Mouse (Mus musculus) lung, adult 18-20 months (tissue): ENCODE results near the gene Uox.

Experiments
- DNase-seq, 2 experiments: peaks; one replicate each; pipeline ENCODE4 v3.0.0; 2022; ENCODE audit warnings: mixed read lengths in 2 of 2

Uox gene

GRCm38 (mm10) chr3:146628227-146628982, 58.2 kb downstream of the Uox start:
- no peak for DNase-seq

DNA sequence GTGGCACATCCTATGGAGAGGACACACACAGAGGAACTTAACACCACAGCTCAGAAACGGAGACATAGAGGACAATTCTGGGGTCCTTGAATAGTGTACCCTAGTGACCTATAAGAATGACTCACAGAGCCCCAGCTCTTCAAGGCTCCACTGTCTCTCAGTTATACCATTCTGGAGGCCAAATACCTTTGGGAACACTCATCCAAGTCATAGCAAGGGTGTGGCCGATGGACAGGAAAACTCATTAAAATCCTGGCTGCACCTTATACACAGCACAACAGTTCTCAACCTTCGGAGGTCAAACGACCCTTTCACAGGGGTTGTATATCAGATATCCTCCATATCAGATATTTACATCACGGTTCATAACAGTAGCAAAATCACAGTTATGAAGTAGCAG, 62.3 kb downstream of the Uox start:
- no peak for DNase-seq

- no peak for DNase-seq
Observed at GRCm38 (mm10) chr3:146641818-146642427, 71.7 kb downstream of the Uox start.

- DNase-seq: no peak
Observed at GRCm38 (mm10) chr3:146649311-146649894, 79.2 kb downstream of the Uox start.

DNA sequence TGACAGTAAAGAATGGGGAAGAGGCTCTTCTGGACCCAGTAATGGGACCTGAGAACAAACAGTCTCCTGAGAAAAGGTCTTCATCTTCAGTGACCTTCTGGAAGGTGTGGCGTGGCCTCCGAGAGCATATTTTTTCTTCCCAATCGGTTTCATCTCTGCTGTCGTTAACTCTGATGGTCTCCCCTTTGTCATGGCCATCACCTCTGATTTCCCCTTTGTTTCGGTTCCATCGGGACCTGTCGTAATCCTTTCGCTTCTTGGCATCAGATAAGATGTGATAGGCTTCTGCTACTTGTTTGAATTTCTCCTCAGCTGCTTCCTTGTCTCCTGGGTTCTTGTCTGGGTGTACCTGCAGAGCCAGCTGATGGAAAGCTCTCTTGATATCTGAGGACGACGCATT, 80.5 kb downstream of the Uox start:
- no peak for DNase-seq

- no peak for DNase-seq
Observed at GRCm38 (mm10) chr3:146651217-146651616, 81.0 kb downstream of the Uox start, which contains the start of gene 4930503B20Rik. TSS of gene 4930503B20Rik (minus strand) at chr3:146651317.

DNA sequence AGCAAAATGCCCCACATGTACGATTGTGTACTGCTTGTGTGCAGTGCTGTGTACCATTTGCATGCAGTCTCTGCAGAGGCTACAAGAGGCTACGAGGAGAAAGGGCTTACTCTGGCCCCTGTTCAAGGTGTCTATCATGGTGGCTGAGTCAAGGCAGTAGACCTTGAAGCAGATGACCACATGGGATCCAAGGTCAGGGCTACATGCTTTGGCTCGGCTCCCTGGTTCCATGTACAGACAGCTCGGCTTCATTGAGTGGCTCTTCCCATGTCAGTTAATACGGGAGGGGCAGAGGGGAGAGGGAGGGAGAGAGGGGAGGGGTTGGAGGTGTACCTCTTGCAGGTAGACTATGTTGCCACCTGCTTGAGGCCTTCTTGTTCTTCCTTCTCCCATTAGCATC, 82.2 kb downstream of the Uox start:
- no peak for DNase-seq

DNA sequence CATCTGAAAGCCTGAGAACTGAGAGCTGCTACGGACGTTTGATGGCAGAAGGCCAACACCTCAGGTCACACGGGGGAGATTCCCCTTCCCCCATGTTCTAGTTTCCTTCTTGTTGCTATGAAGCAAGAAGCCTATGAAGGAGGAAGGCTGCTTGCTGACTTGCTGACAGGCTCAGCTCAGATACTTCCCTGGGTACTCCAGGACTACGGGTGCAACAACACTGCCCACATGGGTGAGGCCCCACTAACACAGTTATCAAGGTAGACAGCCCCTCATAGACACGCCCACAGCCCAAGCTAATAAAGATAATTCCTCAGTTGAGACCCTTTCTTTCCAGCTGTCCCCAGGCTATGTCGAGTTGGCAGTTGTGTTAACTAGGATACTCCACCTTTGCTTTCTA, 83.5 kb downstream of the Uox start:
- no peak for DNase-seq

DNA sequence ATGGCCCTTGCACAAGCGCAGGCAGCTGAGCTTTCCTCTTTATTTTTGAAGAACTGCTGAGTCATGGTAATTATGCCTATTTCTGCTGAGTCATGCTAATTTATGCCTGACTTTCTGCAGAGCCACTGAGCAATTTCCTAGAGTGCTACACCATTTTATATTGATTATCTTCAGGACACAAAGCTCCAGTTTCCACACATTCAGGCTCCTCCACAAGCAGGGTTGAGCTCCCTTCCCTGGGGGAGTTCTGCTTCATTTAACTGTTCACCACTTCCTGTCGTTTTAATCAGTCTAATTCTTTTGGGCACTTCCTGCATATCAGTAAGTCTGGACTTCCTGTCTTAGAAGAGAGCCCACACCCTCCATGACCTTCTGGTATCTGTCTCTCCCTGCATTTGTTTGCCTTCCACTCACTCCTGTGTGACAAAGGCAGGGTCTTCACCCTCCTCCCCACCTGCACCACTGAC, 84.9 kb downstream of the Uox start:
- DNase-seq: no peak

DNA sequence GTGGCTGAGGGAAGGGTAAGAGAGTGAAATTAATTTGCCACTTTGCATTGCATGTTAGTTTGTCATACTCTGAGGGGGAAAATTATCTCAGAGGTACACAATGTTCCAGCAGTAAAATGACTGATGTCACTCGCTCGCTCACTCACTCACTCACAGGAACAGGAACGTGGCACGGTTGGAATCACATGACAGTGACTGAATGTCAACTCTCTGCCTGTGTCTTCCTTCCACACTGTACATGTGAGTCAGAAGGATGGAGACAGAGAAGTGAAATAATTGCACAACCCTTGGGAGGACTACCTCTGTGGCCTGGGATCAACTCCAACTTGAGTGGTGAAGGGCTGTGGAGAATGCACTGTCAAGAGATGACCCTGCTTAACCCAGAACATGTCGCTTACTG, 87.2 kb downstream of the Uox start:
- DNase-seq: peak in 1 of 2 experiments; percentile 4

- DNase-seq: no peak
Observed at GRCm38 (mm10) chr3:146658061-146658639, 87.9 kb downstream of the Uox start.

DNA sequence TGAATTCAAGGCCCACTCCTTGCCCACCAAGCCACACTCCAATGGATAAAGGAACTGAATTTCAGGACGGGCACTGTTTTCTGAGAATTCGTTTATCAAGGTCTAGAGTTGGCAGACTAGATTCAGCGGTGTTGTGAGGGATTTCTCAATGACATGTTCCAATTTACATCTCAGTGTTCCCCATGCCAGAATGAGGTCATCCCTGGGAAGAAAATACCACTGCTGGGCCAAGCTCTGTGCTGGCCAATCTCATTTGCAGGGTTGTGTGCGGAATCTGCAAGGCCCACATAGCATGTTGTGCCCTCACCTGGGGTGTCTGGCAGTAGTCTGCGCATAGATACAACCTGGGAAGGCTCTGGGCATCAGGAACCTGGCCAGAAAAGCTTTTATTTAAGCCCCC, 89.1 kb downstream of the Uox start:
- DNase-seq: no peak

DNA sequence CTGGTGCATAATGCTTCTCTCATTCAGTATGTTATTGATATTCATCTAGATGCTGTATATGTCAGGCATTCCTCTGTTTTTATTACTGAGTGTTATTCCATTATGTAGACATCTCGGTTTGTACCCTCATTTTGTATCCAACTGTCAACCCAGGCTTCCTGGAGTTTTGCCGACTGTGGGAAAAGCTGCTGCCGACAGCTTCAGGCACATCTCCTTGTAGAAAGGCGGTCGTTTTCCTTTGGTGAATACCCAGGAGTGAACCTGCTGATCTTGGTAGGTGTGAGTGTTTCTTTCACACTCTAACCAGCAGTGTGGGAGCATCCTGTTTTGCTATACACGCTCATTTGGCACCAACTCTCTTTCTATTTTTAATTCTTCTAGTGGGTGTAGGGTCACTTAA, 90.8 kb downstream of the Uox start:
- DNase-seq: no peak

- DNase-seq: no peak
Observed at GRCm38 (mm10) chr3:146661907-146662306, 91.7 kb downstream of the Uox start.

GRCm38 (mm10) chr3:146671121-146671520, 100.9 kb downstream of the Uox start:
- no peak for DNase-seq

DNA sequence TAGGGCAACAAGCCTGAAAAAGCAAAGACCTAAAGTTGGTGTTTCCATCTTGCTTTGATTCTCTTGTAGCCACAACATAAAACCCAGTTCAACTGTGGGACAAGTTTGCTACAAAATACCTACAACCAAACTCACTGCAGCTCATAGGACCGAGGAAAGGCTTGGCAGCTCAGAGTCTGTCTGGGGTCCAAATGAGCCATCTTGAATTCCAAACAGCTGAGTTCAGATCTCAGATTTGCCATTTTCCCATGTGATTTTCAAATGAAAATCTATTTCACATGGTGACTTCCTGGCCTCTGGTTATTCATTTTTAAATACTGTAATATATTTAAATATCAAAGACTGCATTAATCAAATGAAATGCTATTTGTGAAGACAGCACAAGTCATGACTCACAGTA, 104.9 kb downstream of the Uox start:
- DNase-seq: no peak

DNA sequence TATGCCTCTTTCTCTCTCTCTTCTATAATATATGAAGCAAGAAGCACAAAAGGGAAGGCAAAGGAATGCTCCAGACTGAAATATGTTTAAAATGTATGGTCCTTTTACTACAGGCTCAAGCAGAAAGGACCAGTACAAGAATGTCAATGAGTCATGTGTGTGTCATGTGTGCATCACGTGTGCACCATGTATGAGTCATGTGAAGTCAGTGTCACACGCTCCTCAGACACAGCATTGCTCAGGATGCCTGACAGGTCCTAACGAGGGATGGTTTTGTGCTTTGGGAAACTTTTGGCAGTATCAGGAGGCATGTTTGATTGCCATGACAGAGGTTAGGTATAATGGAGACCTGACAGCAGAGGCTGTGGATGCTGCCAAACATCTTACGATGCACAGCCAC, 106.0 kb downstream of the Uox start:
- no peak for DNase-seq

DNA sequence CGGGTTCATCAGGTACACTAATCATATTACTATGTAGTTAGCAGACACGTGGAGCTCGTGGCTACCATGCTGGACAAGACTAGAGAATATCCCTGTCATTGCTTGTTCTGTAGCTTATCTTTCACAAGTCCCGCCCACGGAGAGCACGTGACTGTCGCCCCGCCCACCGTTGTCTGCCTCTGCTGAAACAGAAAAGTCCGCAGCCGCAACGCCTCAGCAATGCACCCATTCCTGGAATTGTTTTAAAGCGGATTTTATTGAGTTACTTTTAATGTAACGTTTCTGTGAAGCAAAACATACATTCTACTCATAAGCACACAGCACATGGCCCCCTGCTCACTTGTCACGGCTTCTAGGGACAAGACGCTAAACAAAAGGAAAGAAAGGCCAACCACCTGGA, 109.4 kb downstream of the Uox start:
- DNase-seq: no peak

- DNase-seq: no peak
Observed at GRCm38 (mm10) chr3:146680625-146681024, 110.4 kb downstream of the Uox start.

- DNase-seq: no peak
Observed at GRCm38 (mm10) chr3:146681696-146682095, 111.5 kb downstream of the Uox start.
